Mouse (Mus musculus) frontal cortex, postnatal 36 days (tissue): ENCODE data around the gene B4galt3.
A peak's percentile ranks its signal among the peaks of the same experiment; 100 is the strongest.
"Not testable (repeated sequence)": the region's sequence is repeated elsewhere in the genome, so short reads cannot be mapped to it uniquely, and the experiment has no call there.

ENCODE experiments used
- DNase-seq, 2 experiments: peaks; one replicate each; pipeline ENCODE4 v3.0.0; 2022; ENCODE audit warnings: low spot score in 2 of 2

Gene B4galt3

DNA sequence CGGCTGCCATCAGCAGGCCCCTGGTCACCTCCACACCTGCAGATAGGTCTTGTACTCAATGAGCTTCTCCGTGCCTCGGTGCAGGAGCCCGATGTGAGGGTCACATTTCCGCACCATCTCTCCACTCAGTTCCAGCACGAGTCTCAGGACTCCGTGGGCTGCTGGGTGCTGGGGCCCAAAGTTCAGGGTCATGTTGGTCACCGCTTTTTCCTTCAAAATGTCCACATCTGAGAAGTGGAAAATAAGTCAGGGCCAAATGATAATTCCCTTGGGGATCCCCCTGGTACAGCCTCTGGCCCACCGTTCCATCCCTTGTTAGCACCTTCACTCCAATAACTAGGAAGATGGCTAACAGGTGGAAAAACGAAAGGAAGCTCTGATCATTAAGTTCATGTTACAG lies 29.2 kb upstream of the B4galt3 start:
- DNase-seq, result no peak

DNA sequence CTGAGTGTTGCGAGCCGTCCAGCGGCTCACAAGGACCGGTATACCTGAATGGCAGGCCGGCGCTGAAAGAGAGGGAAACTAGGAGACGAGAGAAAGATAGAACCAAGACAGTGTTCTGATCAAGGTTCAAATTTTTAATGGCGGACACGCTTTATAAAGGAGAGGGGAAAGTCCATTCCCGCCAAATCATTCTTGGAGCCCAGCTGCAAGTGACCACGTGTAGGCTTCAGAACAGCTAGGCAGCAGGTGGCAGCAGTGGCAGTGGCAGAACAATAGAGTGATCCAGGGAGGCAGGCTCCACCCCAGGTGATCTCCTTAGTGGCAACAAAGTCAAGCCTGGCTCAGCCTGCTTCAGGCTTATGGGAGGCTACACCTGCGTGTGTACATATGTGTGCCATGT lies 28.2 kb upstream of the B4galt3 start:
- DNase-seq, result not testable (repeated sequence)

DNA sequence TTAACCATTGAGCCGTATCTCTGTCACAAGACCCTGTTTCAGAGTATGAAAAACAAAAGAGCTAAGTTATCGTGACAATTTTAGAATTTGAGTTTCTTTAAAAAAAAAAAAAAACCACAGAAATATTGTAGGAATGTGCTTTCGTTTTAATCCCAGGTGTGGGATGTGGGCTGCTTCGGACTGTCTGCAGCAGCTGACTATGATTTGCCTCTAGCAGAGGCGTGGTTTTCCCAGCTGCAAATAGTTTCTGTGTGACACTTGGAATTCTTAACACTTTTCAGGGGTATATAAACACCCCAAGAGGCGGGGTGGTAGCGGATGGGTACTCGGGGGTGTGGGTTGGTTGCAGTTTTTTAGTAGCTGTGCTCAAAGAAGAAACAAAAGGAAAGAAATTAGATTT lies 24.8 kb upstream of the B4galt3 start:
- no peak for DNase-seq

DNA sequence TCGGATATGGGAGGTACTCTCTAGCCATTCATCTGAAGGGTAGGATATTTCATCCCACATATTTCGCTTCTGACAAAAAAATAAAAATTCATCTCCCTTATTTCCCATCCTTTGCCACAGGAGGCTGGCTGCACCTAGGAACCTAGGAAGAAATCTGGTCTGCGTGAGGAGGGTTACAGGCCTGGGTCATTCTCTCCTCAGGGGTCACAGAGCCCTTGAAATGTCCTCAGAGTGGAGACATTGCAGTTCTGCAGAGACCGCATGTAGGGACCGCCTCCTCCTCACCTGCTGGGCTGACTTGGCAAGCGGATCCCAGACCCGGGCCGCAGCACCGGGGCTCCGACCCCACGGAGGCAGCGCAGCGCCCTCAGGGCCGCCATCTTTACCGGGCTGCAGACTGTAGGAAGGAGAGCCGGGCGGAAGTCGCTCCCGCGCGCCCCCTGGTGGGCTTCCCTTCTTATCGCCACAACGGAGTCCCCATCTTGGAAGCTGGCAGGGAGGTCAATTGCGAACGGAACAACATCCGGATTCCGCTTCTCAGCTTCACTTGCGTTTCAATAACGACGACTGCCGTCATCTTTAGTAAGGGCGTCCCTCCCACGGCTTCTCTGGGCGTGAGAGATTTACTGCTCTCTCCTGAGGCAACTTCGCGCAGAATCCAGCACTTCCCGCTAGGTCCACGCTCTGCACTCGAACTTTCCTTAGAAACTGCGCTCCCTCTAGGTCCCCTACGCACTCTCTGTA lies 23.2 kb upstream of the B4galt3 start:
- peak; percentile 96 to 98 for DNase-seq

DNA sequence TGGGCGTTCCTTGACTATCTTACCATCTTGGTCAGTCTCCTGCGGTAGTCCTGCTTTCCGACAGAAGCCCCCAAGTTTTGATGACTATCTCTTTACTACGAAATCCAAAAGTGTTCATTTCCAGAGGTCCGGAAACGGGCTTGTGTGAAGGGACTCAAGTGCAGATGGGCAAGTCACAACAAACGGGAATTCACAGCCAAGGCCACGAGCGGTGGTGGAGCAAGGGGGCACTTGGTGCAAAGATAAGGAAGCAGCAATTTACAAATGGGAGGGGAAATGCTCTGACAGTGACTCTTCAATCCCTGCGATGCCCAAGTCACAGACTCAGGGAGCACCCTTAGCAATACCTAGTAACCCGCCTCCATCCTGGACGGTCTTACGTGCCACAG lies 22.7 kb upstream of the B4galt3 start:
- DNase-seq, result no peak

DNA sequence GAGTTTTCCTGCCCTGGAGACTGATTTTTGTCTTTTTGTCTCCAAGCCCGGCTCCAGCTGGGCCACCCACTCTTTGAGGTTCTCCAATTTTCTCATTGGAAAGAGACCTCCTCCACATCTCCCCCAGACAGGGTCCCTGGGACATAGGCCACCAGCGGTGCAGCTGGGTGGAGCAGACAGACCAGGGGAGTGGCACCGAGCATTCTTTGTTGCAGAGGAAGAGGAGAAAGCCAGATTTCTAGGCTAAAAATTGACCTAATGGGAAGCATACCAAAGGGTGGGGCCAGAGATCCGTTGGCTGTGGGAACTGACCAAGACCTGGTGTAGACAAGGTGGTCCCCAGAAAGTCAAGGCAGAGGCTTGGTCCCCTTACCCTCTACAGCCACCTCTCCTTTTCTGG lies 22.2 kb upstream of the B4galt3 start:
- no peak for DNase-seq

DNA sequence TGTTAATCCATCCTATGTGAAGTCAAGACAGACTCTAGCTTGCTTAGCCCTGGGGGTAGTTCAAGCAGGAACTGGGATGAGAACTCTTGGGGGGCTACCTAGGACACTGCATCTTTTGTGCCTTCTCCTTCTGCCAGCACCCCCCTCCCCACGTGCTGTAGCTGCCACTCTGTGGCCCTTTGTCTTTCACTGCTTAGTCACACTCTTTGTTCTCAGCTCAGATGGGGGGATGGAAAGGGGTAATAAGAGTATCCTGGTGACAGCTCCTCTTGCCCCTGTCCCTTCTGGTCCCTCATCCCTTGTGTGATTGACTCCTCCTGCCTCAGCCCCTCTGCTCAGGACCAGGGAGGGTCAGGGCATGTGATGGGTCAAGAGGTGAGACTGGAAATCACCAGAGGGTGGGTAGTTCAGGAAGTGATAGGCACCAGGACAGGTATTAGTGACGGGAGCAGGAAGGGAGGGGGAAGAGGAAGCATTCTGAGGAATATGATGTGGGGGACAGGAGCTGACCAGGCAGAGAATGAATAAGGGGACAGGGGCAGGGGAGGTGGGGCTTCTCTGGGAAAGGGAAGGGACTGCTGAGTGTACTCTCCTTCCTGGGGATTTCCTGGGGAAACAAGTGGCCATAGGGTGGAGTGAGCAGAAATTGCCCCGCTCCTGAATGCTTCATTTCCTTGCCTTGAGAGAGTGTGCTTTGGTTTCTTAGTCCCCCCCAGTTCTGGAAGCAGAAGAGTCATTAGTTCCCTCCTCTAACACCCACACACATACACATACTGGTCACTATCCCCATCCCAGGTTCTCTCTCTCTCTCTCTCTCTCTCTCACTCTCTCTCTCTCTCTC lies 21.5 kb upstream of the B4galt3 start:
- no peak for DNase-seq

DNA sequence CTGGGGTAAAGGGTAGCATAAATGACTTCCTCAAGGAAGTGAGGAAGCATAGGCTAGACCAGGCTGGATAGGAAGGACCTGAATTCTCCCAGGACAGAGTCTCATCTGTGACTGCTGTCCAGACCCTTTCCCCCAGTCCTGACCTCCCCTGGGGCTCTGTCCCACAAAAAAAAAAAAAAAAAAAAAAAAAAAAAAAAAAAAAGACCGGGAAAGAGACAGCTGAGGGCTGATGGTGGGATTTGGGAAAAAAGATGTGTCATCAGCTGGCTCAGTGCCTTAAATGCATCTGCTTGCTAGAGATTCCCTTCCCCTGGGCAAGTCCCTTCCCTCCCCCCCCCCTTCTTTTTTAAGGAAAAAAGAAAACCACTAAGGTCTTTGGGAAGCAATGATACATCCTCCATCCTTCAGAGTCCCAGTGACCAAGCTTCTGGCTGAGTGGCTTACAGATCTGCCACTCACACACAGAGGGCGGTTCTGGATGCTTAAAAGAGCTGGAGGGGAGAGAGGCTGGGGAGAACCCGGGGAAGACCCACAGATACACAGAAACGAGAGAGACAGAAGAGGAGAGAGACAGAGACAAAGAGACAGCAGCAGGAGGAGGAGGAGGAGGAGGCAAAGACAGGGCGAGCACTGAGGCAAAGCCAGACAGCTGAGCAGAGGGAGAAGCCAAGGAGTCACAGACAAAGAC lies 20.1 kb upstream of the B4galt3 start, which contains the start of gene Adamts4:
Gene Adamts4 (plus strand): TSS at position 509 of the 688 bp plus-strand sequence.
- DNase-seq, result peak in 1 of 2 experiments; percentile 61

DNA sequence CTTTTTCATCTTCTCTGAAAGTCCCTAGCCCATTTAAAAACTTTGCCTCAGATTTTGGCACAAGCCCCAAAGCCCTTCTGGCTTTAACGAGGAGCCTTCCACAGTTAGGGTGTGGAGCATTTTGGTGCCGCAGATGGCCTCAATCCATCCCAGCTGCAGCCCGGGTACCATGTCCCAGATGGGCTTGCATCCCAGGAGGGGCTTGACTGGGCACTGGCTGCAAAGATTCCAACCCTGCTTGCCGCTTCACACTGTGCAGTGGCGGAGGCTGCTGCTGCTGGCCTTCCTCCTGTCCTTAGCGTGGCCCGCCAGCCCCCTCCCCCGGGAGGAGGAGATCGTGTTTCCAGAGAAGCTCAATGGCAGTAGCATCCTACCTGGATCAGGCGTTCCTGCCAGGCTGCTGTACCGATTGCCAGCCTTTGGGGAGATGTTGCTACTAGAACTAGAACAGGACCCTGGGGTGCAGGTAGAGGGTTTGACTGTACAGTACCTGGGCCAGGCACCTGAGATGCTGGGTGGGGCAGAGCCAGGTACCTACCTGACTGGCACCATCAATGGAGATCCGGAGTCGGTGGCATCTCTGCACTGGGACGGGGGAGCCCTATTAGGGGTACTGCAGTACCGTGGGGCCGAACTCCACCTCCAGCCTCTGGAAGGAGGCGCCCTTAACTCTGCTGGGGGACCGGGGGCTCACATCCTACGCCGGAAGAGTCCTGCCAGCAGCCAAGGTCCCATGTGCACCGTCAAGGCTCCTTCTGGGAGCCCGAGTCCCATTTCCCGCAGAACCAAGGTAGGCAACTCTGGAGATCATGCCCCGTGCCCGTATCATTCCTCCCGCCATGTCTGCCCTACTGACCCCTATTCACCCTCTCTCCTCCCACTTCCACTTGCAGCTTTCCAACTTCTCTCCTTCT lies 19.2 kb upstream of the B4galt3 start, which contains the start of gene Ndufs2:
Gene Ndufs2 (minus strand): TSS at position 709 of the 914 bp plus-strand sequence.
- DNase-seq, result no peak

DNA sequence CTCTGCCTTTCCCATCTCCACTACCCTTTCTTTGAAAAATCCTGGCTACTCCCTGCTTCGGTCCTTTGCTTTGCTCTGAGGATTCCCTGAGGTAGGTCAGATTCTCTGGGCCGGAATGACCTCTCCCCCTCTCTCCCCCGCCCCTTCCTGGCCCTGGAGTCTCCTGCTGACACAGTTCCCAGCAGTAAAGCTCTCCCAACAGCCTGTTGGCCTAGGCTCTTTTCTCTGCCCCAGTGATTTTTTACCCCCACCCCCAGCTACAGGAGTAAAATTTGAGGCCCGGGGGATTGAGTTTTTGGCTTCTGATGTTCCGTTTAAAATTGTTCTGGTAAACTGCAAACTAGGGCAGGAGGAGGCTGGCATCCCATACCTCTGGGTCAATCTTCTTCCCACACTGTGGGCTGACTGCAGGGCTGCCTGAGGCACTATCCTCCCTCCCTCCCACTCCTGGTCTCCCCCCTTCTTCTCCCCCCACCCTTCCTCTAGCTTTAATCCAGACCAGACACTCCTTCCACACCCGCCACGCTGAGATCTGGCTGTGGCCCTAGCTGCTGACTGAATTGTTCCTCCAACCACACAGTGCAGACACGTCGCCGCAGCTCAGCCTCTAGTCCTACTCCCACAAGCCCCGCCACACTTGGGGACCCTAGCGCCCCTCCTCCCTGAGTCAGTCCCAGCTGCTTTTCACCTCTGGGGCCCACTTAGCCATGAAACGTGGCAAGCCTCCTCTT lies 18.4 kb upstream of the B4galt3 start:
- DNase-seq, result no peak

DNA sequence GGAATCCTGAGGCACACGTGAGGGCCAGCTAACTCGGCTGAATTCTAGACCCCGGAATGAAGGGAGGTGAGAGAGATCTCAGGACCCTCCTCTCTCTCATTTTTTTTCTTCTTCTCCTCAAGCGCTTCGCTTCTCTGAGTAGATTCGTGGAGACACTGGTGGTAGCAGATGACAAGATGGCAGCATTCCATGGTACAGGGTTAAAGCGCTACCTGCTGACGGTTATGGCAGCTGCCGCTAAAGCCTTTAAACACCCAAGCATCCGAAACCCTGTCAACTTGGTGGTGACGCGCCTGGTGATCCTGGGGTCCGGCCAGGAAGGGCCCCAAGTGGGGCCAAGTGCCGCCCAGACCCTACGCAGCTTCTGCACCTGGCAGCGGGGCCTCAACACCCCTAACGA lies 17.7 kb upstream of the B4galt3 start:
- DNase-seq, result no peak

DNA sequence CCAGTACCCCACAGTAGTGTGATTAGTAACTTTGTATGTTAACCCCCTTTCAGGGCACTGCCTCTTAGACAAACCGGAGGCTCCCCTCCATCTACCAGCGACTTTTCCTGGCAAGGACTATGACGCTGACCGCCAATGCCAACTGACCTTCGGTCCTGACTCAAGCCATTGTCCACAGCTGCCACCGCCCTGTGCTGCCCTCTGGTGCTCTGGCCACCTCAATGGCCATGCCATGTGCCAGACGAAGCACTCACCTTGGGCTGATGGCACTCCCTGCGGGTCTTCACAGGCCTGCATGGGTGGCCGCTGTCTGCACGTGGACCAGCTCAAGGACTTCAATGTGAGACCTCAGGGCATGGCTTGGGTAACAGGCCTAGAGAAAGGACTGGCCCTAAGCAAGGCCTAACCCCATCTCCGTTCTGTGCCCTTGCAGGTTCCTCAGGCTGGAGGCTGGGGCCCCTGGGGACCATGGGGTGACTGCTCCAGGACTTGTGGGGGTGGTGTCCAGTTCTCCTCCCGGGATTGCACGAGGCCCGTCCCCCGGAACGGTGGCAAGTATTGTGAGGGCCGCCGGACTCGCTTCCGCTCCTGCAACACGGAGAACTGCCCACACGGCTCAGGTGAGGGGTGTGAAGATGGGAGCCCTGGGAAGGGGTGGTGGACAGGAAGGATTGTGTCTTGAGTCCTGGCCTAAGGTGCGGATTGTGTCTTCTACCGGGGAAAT lies 13.9 kb upstream of the B4galt3 start:
- no peak for DNase-seq

DNA sequence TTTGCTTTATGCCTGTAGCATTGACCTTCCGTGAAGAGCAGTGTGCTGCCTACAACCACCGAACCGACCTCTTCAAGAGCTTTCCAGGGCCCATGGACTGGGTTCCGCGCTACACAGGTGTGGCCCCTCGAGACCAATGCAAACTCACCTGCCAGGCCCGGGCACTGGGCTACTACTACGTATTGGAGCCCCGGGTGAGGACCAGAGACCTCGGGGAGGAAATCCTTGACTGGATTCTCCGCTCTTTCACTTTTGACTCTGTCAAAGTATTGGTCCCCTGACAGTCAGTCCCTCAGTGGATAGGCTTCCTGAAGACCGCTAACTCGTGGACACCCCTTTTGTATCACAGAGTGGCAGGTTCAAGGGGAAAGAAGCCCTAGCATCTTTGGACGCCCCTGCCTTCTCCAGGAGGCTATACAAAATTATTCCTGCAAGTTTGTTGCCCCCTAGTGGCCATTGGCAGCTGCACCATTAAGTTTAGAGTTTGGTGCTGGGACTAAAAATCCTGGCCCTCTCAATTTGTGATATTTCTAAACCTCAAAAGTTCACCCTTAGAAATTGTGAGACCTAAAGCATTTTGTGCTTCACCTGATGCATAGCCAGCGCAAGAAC lies 13.1 kb upstream of the B4galt3 start:
- peak; percentile 61 to 69 for DNase-seq

DNA sequence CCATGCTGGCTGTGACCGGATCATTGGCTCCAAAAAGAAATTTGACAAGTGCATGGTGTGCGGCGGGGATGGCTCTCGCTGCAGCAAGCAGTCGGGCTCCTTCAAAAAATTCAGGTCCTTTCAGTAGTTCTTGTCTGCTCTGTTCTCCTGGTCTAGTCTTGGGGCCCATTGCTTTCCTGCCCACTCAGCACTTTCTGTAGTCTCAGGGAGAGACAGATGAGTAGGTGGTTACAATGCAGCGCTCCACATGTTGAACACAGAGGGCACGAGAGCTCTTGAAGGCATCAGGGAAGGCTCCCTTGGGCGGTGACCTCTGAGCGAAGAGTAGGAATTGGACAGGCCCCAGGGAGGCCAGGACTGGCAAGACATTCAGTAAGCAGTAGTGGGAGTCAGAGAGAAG lies 12.3 kb upstream of the B4galt3 start:
- no peak for DNase-seq

DNA sequence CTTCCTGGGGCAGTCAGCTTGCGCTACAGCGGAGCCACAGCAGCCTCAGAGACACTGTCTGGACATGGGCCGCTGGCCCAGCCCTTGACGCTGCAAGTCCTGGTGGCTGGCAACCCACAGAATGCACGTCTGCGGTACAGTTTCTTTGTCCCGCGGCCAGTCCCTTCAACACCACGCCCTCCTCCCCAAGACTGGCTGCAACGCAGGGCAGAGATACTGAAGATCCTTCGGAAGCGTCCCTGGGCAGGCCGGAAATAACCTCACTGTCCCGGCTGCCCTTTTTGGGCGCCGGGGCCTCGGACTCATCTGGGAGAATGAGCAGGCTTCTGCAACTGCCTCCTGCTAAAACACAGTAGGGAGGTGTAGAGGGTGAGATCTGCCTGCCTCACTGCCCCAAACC lies 11.2 kb upstream of the B4galt3 start:
- no peak for DNase-seq

DNA sequence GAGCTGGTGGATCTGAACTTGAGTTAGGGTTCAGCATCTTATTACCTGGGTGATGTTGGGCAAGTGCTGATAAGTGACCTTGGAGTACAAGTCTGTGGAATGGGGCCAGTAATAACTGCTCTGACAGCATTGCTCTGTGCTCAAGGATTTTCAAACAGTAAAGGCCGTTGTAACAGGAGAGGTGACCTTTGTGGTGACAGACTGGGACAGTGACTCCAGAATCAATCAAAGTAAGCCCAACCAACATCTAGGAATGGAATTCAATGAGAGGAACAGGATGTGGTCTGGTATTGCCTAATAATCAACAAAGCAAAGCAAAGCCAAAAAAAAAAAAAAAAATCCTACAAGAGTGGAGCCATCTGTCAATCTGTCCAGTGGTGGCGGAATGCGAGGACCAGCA lies 9.8 kb upstream of the B4galt3 start:
- no peak for DNase-seq

DNA sequence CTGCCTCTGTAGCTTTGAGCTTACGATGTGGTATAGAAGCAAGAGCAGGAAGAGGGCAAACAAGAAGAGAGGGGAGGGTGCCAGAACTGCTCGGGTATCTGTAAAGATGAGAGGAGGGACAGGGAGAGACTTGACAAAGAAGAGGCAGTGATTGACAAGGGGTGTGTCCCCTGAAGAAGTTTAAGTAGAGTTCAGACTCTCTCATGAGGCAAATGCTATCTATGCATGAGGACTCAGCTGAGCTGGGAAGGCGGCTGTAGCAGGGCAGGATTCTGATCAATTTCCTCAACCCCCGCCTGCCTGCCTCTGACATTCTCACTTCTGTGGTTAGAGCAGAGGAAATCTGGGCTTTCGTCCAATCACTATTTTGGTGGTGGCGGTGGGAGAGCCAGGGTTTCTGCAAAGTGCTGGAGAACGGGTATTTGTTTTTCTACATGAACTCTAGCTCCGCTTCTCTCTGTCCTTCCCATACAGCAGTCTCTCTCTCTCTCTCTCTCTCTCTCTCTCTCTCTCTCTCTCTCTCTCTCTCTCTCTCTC lies 7.5 kb upstream of the B4galt3 start:
- DNase-seq, result peak; percentile 85 to 92

DNA sequence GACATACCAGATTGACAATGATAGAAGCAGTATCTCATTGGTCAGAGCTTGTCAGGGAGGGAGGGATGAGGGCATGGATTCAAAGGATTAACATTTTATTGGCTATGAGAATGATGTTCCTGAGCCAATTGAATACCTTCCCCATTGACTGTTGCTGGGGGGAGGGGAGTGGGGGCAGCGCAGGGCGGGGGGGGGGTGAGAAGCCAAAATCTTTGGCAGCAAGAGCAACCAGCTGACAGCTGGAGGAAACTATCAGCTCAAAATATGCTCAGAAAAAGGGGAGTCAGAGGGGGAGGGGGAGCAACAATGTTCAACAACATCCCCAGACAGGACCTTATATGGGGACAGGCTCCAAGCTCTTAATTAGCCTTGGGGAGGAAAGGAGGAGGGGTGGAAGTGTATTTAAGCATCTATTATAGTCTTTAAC lies 6.9 kb upstream of the B4galt3 start:
- DNase-seq, result peak in 1 of 2 experiments; percentile 54
